Mouse (Mus musculus): ENCODE data around the gene Pde4b. TPM values are rescaled to one million over a fixed set of nuclear protein-coding genes. Genes with fewer than 3 reads are reported as not detected.

The Pde4b gene
- polyA plus RNA-seq, 1 experiment = 7.5 TPM

DNA sequence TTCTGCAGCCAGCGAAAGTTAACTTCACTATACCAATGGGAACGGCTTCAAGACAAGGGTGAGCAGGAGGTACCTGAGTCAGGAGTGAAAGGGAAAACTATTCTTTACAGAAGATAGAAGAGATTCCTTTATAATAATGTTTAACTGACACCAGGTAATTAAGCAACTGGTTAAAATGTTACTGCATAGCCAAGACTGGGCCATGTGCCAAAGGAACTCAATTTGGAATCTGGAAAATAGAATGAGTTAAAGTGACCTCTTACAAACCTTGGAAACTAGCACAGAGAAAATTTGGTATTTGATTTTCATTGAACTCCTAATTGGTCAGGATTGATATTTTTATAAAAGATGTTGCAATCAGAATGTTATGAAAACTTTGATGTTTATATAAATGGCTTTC lies 228.7 kb downstream of the Pde4b start:
- no peaks in the 10 kb centered on the region for H3K27me3 ChIP-seq (ENCODE audit: control insufficient read depth, insufficient read depth, low read length)
- TF ChIP-seq POLR2A (IDR thresholded peaks at IDR 0.05; ENCODE audit: control insufficient read depth, low read depth, low read length) (no peak), CTCF (IDR thresholded peaks at IDR 0.05; ENCODE audit: control insufficient read depth, insufficient read depth, insufficient replicate concordance, low read depth, low read length) (no peak)
- no peak overlapping the region for H3K4me3 ChIP-seq (ENCODE audit: control insufficient read depth, low read depth, low read length)
- H3K36me3 ChIP-seq (ENCODE audit: control insufficient read depth, insufficient read depth, low read length) = no peaks in the 10 kb centered on the region
- H3K27ac ChIP-seq (ENCODE audit: control insufficient read depth, insufficient read depth, low read depth, low read length) = no peak overlapping the region
- no peaks in the 10 kb centered on the region for H3K4me1 ChIP-seq (ENCODE audit: control insufficient read depth, insufficient read depth, low read length)

DNA sequence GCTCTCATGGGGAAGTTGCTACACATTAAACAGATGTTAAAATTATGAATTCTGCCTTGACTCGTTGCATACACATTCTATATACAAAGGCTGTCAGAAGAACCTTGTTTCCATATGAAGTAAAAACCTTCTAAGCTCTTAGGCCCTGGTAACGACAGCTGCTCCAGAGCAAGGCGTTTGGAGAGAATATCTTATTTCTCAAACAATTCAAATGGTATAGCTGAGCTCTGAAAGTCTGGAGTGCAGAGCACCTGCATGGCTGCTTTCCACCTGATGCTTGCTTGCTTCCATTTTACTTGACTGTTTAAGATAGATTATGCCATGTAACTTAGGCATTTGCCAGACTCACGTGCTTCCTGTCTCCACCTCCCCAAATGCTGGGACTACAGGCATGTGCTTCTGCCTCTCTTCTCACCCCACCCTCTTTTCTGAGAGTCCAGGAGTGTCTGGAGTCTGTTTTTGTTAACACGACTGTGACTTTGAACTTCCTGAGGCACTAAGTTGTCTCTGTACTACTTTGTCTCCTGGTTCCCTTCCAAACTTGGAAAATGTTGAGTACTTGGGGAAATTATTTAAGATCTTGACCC lies 229.4 kb downstream of the Pde4b start:
- Histone ChIP-seq H3K27ac (ENCODE audit: control insufficient read depth, insufficient read depth, low read depth, low read length) (no peak overlapping the region), H3K4me3 (ENCODE audit: control insufficient read depth, low read depth, low read length) (no peak overlapping the region), H3K36me3 (ENCODE audit: control insufficient read depth, insufficient read depth, low read length) (no peaks in the 10 kb centered on the region), H3K4me1 (ENCODE audit: control insufficient read depth, insufficient read depth, low read length) (no peaks in the 10 kb centered on the region), H3K27me3 (ENCODE audit: control insufficient read depth, insufficient read depth, low read length) (no peaks in the 10 kb centered on the region)
- no peak for TF ChIP-seq POLR2A (IDR thresholded peaks at IDR 0.05; ENCODE audit: control insufficient read depth, low read depth, low read length)
- TF ChIP-seq CTCF (IDR thresholded peaks at IDR 0.05; ENCODE audit: control insufficient read depth, insufficient read depth, insufficient replicate concordance, low read depth, low read length) = no peak

DNA sequence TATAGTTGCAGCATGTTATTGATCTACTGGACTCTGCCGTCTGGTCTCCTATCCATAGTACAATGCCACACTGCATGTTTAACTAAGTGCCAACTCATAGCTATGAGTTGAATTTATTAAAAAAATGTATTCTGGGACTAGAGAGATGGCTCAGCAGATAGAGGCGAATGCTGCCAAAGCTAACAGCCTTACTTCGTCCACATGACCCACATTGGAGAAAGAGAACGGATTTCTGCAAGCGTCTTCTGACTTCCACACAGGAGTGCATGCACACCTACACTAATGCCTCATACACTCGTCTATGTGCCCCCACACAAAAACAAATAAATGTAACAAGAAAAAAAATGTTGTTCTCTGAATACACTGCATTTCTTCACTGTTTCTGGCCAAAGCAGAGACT lies 231.3 kb downstream of the Pde4b start:
- no peak overlapping the region for H3K27ac ChIP-seq (ENCODE audit: control insufficient read depth, insufficient read depth, low read depth, low read length)
- H3K4me1 ChIP-seq (ENCODE audit: control insufficient read depth, insufficient read depth, low read length) = no peaks in the 10 kb centered on the region
- TF ChIP-seq CTCF (IDR thresholded peaks at IDR 0.05; ENCODE audit: control insufficient read depth, insufficient read depth, insufficient replicate concordance, low read depth, low read length) (no peak), POLR2A (IDR thresholded peaks at IDR 0.05; ENCODE audit: control insufficient read depth, low read depth, low read length) (no peak)
- H3K27me3 ChIP-seq (ENCODE audit: control insufficient read depth, insufficient read depth, low read length) = no peaks in the 10 kb centered on the region
- no peak overlapping the region for H3K4me3 ChIP-seq (ENCODE audit: control insufficient read depth, low read depth, low read length)
- no peaks in the 10 kb centered on the region for H3K36me3 ChIP-seq (ENCODE audit: control insufficient read depth, insufficient read depth, low read length)

DNA sequence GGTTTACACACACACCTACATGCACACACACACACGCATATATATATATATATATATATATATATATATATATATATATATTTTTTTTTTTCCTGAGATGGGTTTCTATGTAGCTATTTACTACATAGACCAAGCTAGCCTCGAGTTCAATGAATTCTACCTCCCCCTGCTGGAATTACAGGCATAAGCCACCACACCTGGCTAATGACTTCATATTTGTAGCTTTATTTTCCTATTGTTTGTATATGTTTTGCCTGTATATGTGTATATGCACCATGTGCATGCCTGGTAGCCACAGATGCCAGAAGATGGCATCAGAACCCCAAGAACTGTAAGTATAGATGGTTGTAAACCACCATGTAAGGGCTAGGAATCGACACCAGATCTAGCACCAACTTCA lies 234.0 kb downstream of the Pde4b start:
- Histone ChIP-seq H3K4me3 (ENCODE audit: control insufficient read depth, low read depth, low read length) (no peak overlapping the region), H3K4me1 (ENCODE audit: control insufficient read depth, insufficient read depth, low read length) (no peaks in the 10 kb centered on the region), H3K27me3 (ENCODE audit: control insufficient read depth, insufficient read depth, low read length) (no peaks in the 10 kb centered on the region), H3K27ac (ENCODE audit: control insufficient read depth, insufficient read depth, low read depth, low read length) (no peak overlapping the region), H3K36me3 (ENCODE audit: control insufficient read depth, insufficient read depth, low read length) (no peaks in the 10 kb centered on the region)
- TF ChIP-seq CTCF (IDR thresholded peaks at IDR 0.05; ENCODE audit: control insufficient read depth, insufficient read depth, insufficient replicate concordance, low read depth, low read length) (no peak), POLR2A (IDR thresholded peaks at IDR 0.05; ENCODE audit: control insufficient read depth, low read depth, low read length) (no peak)

GRCm38 (mm10) chr4:102332386-102332785 lies 245.0 kb downstream of the Pde4b start:
- Histone ChIP-seq H3K36me3 (ENCODE audit: control insufficient read depth, insufficient read depth, low read length) (no peaks in the 10 kb centered on the region), H3K4me1 (ENCODE audit: control insufficient read depth, insufficient read depth, low read length) (no peaks in the 10 kb centered on the region), H3K4me3 (ENCODE audit: control insufficient read depth, low read depth, low read length) (no peak overlapping the region), H3K27ac (ENCODE audit: control insufficient read depth, insufficient read depth, low read depth, low read length) (no peak overlapping the region), H3K27me3 (ENCODE audit: control insufficient read depth, insufficient read depth, low read length) (no peaks in the 10 kb centered on the region)
- TF ChIP-seq POLR2A (IDR thresholded peaks at IDR 0.05; ENCODE audit: control insufficient read depth, low read depth, low read length) = no peak
- no peak for TF ChIP-seq CTCF (IDR thresholded peaks at IDR 0.05; ENCODE audit: control insufficient read depth, insufficient read depth, insufficient replicate concordance, low read depth, low read length)

DNA sequence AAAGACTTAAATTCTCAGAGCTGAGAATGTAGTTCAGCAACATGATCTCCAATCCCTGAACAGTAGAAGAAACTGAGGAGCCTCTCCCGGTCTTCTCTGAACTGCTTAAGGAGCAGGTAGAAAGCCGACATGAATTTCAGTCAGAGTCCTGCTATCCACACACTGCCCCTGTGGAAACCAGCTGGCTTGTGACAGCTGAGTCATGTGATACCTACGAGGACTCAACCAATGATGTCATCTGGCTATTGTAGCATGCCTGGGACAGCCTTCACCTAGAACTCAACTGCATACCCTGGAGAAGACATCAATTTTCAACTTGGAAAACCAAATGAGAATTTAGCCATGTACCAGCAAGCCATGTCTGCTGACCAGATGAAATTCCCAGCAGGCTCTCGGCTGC lies 245.5 kb downstream of the Pde4b start:
- Histone ChIP-seq H3K27me3 (ENCODE audit: control insufficient read depth, insufficient read depth, low read length) (no peaks in the 10 kb centered on the region), H3K27ac (ENCODE audit: control insufficient read depth, insufficient read depth, low read depth, low read length) (no peak overlapping the region), H3K4me3 (ENCODE audit: control insufficient read depth, low read depth, low read length) (no peak overlapping the region), H3K4me1 (ENCODE audit: control insufficient read depth, insufficient read depth, low read length) (no peaks in the 10 kb centered on the region), H3K36me3 (ENCODE audit: control insufficient read depth, insufficient read depth, low read length) (no peaks in the 10 kb centered on the region)
- TF ChIP-seq CTCF (IDR thresholded peaks at IDR 0.05; ENCODE audit: control insufficient read depth, insufficient read depth, insufficient replicate concordance, low read depth, low read length) (no peak), POLR2A (IDR thresholded peaks at IDR 0.05; ENCODE audit: control insufficient read depth, low read depth, low read length) (no peak)

DNA sequence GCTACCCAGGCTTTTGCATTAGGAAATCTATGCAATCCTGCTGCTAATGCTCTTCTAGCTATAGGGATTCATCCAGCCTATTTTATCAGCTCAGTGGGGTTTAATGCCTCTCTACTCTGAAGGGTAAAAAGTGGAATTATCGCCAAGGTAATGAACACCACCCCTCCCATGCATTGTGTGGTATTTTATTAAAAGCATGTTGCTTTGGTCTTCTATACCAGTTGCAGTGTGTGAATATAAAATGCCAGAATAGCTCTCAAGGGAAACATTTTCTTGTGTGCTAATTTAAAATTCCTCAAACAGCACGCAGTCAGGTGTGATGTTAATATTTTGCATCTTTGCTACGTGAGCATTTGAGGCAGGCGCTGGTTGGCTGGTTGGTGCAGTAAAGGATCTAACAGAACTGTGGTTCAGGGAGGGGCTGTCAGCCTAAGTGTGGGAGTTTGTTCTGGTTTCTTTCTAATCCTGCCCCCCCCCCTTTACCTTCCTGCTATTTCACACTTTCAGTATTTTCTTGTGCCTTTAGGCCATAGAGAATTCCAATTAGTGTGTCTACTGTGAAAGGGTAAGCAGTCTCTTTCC lies 259.7 kb downstream of the Pde4b start:
- H3K27ac ChIP-seq (ENCODE audit: control insufficient read depth, insufficient read depth, low read depth, low read length) = no peak overlapping the region

More for the DNA sequence above, 259.7 kb downstream of the Pde4b start:
- no peaks in the 10 kb centered on the region for H3K36me3 ChIP-seq (ENCODE audit: control insufficient read depth, insufficient read depth, low read length)
- H3K27me3 ChIP-seq (ENCODE audit: control insufficient read depth, insufficient read depth, low read length) = no peaks in the 10 kb centered on the region
- no peak for TF ChIP-seq POLR2A (IDR thresholded peaks at IDR 0.05; ENCODE audit: control insufficient read depth, low read depth, low read length)
- no peak for TF ChIP-seq CTCF (IDR thresholded peaks at IDR 0.05; ENCODE audit: control insufficient read depth, insufficient read depth, insufficient replicate concordance, low read depth, low read length)
- no peak overlapping the region for H3K4me3 ChIP-seq (ENCODE audit: control insufficient read depth, low read depth, low read length)
- H3K4me1 ChIP-seq (ENCODE audit: control insufficient read depth, insufficient read depth, low read length) = no peaks in the 10 kb centered on the region

All from testis, adult 2 months (tissue).